Mouse (Mus musculus): ENCODE measurements around the gene Camta1. TPM values are rescaled to one million over a fixed set of nuclear protein-coding genes. Genes with fewer than 3 reads are reported as not detected.

The Camta1 gene
- polyA plus RNA-seq, 1 experiment from 2014 or later, result 118 TPM

- no peak for ATAC-seq (ENCODE audit: extremely low read depth, insufficient number of reproducible peaks, low FRiP score, low TSS enrichment)
- WGBS, result 72% methylated on average over 8 of the region's 8 CpGs
- H3K4me3 ChIP-seq, result no peak overlapping the region
Observed at GRCm38 (mm10) chr4:151709269-151709668, 152.4 kb downstream of the Camta1 start.

DNA sequence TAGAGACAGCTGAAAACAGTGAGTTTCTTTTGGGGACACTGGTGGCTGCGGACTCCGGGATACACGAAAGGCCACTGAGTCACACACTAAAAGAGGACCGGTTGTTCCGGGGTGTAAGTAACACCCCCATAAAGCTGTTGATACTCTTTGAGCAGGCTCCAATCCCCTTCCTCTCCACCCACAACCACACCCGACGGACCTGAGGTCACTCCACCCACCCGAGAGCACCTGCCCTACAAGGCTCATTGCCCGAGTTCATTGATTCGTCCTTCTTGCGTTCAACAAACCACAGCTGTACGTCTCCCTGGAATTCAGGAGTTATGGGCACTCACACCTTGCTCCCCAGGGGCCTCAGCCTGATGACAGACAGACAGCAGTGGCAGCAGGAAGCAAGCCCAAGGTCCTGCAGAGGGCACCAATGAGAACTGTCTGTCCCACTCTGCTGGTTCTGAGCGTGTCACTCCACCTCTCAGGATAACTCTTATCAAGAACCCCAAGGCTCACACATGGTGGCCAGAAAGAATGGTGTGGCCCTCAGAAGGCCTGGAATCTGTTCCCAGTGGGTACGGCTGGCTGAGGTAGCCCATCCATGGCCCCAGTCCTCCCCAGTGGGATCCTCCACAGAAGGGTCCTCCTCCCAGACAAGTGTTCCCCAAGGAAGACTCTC lies 158.5 kb downstream of the Camta1 start:
- Histone ChIP-seq H3K4me3 (no peak overlapping the region), H3K27ac (replicated peaks) (no peak overlapping the region), H3K4me2 (no peak overlapping the region), H3K4me1 (peaks cover 12% of the 10 kb centered on the region), H3K9ac (no peak overlapping the region), H3K27me3 (replicated peaks) (no peaks in the 10 kb centered on the region), H3K9me3 (0 out of 2 replicates have a peak, but pooled peaks cover 6% of the 10 kb centered on the region), H3K36me3 (no peaks in the 10 kb centered on the region)
- WGBS, result 60% methylated on average over 14 of the region's 14 CpGs
- ATAC-seq (ENCODE audit: extremely low read depth, insufficient number of reproducible peaks, low FRiP score, low TSS enrichment), result no peak

More at GRCm38 (mm10) chr4:151709269-151709668, 152.4 kb downstream of the Camta1 start:
- peaks cover 19% of the 10 kb centered on the region for H3K4me1 ChIP-seq
- no peak overlapping the region for H3K27ac ChIP-seq (replicated peaks)
- H3K36me3 ChIP-seq, result no peaks in the 10 kb centered on the region
- no peak overlapping the region for H3K9ac ChIP-seq
- H3K27me3 ChIP-seq (replicated peaks), result no peaks in the 10 kb centered on the region
- H3K4me2 ChIP-seq, result no peak overlapping the region
- H3K9me3 ChIP-seq, result no peaks in the 10 kb centered on the region

DNA sequence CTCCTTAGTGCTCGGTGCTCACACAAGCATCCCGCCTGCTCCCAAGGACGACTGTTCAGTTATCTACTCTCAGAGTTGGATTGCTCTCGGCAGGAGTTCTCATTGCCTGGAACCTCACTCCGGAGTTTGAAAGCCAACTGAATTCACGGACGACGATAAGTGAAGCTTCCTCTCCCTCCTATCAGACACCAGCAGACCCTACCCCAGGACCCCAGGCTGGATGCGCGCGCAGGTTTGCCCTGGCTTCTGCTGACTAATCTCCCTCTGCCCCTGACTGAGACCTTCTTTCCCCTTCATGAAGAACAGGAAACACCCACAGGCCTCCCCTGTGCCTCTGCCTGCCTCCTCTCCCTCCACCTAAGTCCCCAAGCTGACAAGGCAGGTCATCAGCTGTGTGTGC lies 159.2 kb downstream of the Camta1 start:
- no peak overlapping the region for H3K9ac ChIP-seq
- no peak overlapping the region for H3K4me3 ChIP-seq
- H3K36me3 ChIP-seq, result no peaks in the 10 kb centered on the region
- 0 out of 2 replicates have a peak, but pooled peaks cover 6% of the 10 kb centered on the region for H3K9me3 ChIP-seq
- ATAC-seq (ENCODE audit: extremely low read depth, insufficient number of reproducible peaks, low FRiP score, low TSS enrichment), result no peak
- H3K4me2 ChIP-seq, result no peak overlapping the region
- WGBS, result 55% methylated on average over 11 of the region's 11 CpGs
- H3K27ac ChIP-seq (replicated peaks), result no peak overlapping the region
- peaks cover 12% of the 10 kb centered on the region for H3K4me1 ChIP-seq
- no peaks in the 10 kb centered on the region for H3K27me3 ChIP-seq (replicated peaks)

DNA sequence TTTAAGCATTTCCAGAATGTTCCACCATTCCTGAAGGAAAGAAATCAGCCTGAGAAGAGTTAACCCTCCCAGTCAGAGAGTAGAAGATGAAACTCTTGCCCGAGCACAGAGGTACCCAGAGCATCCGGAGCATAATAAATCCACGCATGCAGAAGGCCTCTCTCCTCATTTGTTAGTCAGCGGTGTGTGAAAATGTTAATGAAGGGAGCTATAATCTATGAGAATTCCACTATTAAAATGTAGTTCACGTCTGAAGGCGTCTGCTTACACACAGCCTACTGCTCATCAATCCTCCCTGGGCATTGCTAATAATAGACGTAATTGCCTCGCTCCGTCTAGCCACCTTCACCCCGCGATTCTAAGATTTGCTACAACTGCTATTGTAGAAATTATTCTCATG lies 165.7 kb downstream of the Camta1 start:
- no peaks in the 10 kb centered on the region for H3K36me3 ChIP-seq
- 0 out of 2 replicates have a peak, but pooled peaks cover 3% of the 10 kb centered on the region for H3K4me1 ChIP-seq
- no peak overlapping the region for H3K4me2 ChIP-seq
- WGBS, result 72% methylated on average over 11 of the region's 11 CpGs
- H3K9ac ChIP-seq, result no peak overlapping the region
- H3K27me3 ChIP-seq (replicated peaks), result no peaks in the 10 kb centered on the region
- ATAC-seq (ENCODE audit: extremely low read depth, insufficient number of reproducible peaks, low FRiP score, low TSS enrichment), result no peak
- H3K4me3 ChIP-seq, result no peak overlapping the region
- H3K27ac ChIP-seq (replicated peaks), result no peak overlapping the region
- 0 out of 2 replicates have a peak, but pooled peaks cover 9% of the 10 kb centered on the region for H3K9me3 ChIP-seq

- Histone ChIP-seq H3K4me3 (no peak overlapping the region), H3K9ac (no peak overlapping the region), H3K4me1 (0 out of 2 replicates have a peak, but pooled peaks cover 3% of the 10 kb centered on the region), H3K27ac (replicated peaks) (no peak overlapping the region), H3K9me3 (0 out of 2 replicates have a peak, but pooled peaks cover 5% of the 10 kb centered on the region), H3K27me3 (replicated peaks) (no peaks in the 10 kb centered on the region), H3K4me2 (no peak overlapping the region), H3K36me3 (no peaks in the 10 kb centered on the region)
- 75% methylated on average over 7 of the region's 7 CpGs for WGBS
- ATAC-seq (ENCODE audit: extremely low read depth, insufficient number of reproducible peaks, low FRiP score, low TSS enrichment), result no peak
Observed at GRCm38 (mm10) chr4:151694531-151694930, 167.1 kb downstream of the Camta1 start.

DNA sequence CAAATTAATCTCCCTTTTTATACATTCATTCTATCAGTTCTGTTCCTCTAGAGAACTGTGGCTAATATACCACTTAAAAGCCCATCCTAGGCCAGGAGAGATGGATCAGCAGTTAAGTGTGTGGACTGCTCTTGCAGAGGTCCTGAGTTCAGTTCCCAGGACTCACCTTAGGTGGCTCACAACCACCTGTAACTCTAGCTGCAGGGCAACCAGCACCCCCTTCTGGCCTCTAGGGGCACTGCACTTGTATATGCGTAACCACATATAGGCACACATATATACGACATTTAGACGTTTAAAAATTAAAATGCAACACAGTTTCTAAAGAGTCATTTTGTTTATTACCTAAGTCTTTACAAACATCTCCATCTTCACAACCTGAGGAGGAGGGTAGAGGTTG lies 167.6 kb downstream of the Camta1 start:
- H3K36me3 ChIP-seq, result no peaks in the 10 kb centered on the region
- H3K27ac ChIP-seq (replicated peaks), result no peak overlapping the region
- H3K4me3 ChIP-seq, result no peak overlapping the region
- H3K9ac ChIP-seq, result no peak overlapping the region
- 0 out of 2 replicates have a peak, but pooled peaks cover 3% of the 10 kb centered on the region for H3K4me1 ChIP-seq
- no peak for ATAC-seq (ENCODE audit: extremely low read depth, insufficient number of reproducible peaks, low FRiP score, low TSS enrichment)
- WGBS, result 85% methylated on average over 3 of the region's 3 CpGs
- H3K9me3 ChIP-seq, result 0 out of 2 replicates have a peak, but pooled peaks cover 3% of the 10 kb centered on the region
- H3K27me3 ChIP-seq (replicated peaks), result no peaks in the 10 kb centered on the region
- no peak overlapping the region for H3K4me2 ChIP-seq

GRCm38 (mm10) chr4:151690041-151690440 lies 171.6 kb downstream of the Camta1 start:
- WGBS, result 83% methylated on average over 12 of the region's 12 CpGs
- Histone ChIP-seq H3K9ac (no peak overlapping the region), H3K27ac (replicated peaks) (no peak overlapping the region), H3K9me3 (0 out of 2 replicates have a peak, but pooled peaks cover 3% of the 10 kb centered on the region), H3K4me3 (no peak overlapping the region), H3K36me3 (no peaks in the 10 kb centered on the region), H3K4me1 (0 out of 2 replicates have a peak, but pooled peaks cover 3% of the 10 kb centered on the region), H3K27me3 (replicated peaks) (no peaks in the 10 kb centered on the region), H3K4me2 (no peak overlapping the region)
- ATAC-seq (ENCODE audit: extremely low read depth, insufficient number of reproducible peaks, low FRiP score, low TSS enrichment), result no peak

GRCm38 (mm10) chr4:151688206-151688605 lies 173.5 kb downstream of the Camta1 start:
- Histone ChIP-seq H3K27ac (replicated peaks) (no peak overlapping the region), H3K9me3 (no peaks in the 10 kb centered on the region), H3K27me3 (replicated peaks) (no peaks in the 10 kb centered on the region), H3K36me3 (no peaks in the 10 kb centered on the region), H3K4me3 (no peak overlapping the region), H3K4me2 (no peak overlapping the region), H3K4me1 (0 out of 2 replicates have a peak, but pooled peaks cover 3% of the 10 kb centered on the region), H3K9ac (no peak overlapping the region)
- 72% methylated on average over 5 of the region's 5 CpGs for WGBS
- no peak for ATAC-seq (ENCODE audit: extremely low read depth, insufficient number of reproducible peaks, low FRiP score, low TSS enrichment)

GRCm38 (mm10) chr4:151684596-151684995 lies 177.1 kb downstream of the Camta1 start:
- H3K4me3 ChIP-seq, result no peak overlapping the region
- no peak overlapping the region for H3K4me2 ChIP-seq
- no peak overlapping the region for H3K27ac ChIP-seq (replicated peaks)
- H3K9ac ChIP-seq, result no peak overlapping the region
- H3K4me1 ChIP-seq, result no peaks in the 10 kb centered on the region
- H3K9me3 ChIP-seq, result no peaks in the 10 kb centered on the region
- no peaks in the 10 kb centered on the region for H3K36me3 ChIP-seq
- no peak for ATAC-seq (ENCODE audit: extremely low read depth, insufficient number of reproducible peaks, low FRiP score, low TSS enrichment)
- H3K27me3 ChIP-seq (replicated peaks), result no peaks in the 10 kb centered on the region
- WGBS, result 77% methylated on average over 7 of the region's 7 CpGs

- no peaks in the 10 kb centered on the region for H3K27me3 ChIP-seq (replicated peaks)
- 64% methylated on average over 12 of the region's 12 CpGs for WGBS
- no peak for ATAC-seq (ENCODE audit: extremely low read depth, insufficient number of reproducible peaks, low FRiP score, low TSS enrichment)
- no peaks in the 10 kb centered on the region; the same call in 1 of the 2 replicates for H3K9me3 ChIP-seq
- H3K4me3 ChIP-seq, result no peak overlapping the region
- H3K4me2 ChIP-seq, result no peak overlapping the region
- no peak overlapping the region for H3K9ac ChIP-seq
- no peaks in the 10 kb centered on the region for H3K36me3 ChIP-seq
- no peaks in the 10 kb centered on the region for H3K4me1 ChIP-seq
- no peak overlapping the region for H3K27ac ChIP-seq (replicated peaks)
Observed at GRCm38 (mm10) chr4:151682831-151683488, 178.7 kb downstream of the Camta1 start.

GRCm38 (mm10) chr4:151672452-151672851 lies 189.2 kb downstream of the Camta1 start:
- Histone ChIP-seq H3K9me3 (no peaks in the 10 kb centered on the region), H3K4me2 (no peak overlapping the region), H3K4me3 (no peak overlapping the region), H3K27ac (replicated peaks) (no peak overlapping the region), H3K9ac (no peak overlapping the region), H3K27me3 (replicated peaks) (no peaks in the 10 kb centered on the region), H3K4me1 (no peaks in the 10 kb centered on the region), H3K36me3 (no peaks in the 10 kb centered on the region)
- WGBS, result 72% methylated on average over 13 of the region's 13 CpGs
- ATAC-seq (ENCODE audit: extremely low read depth, insufficient number of reproducible peaks, low FRiP score, low TSS enrichment), result no peak
